ENCODE assay signal across 9 mouse cellular contexts in genomic region chr7:19209494-19209893, GRCm38 (mm10). TPM values are rescaled to one million over a fixed set of nuclear protein-coding genes. Genes with fewer than 3 reads are reported as not detected.
DNase-seq lines count a peak whose midpoint lies in the region.
"Had no signal": no experiment of that assay in that cellular context is flagged by ENCODE, and none has a peak within 500 bp of the region (broad histone marks: within the 10 kb centered on the region; RNA-seq: fewer than 3 reads in every experiment).

No protein-coding gene starts in this region.

- peak; percentile 40 for DNase-seq in adrenal gland, postnatal 10 days
- DNase-seq in adrenal gland, adult 18-20 months (ENCODE audit: low spot score in 2 of 2) = no peak
- DNase-seq in 416B (ENCODE audit: low read depth) (peak; percentile 45), ES-CJ7 (ENCODE audit: low read depth, low spot score) (peak; percentile 80)
- peak; percentile 43 to 55 for DNase-seq in adrenal gland, postnatal 36 days
- DNase-seq in testis, postnatal 10 days (ENCODE audit: low spot score) = no peak
- DNase-seq: cerebellum, adult 11-12 months; gastrocnemius, adult 2 months; gastrocnemius, postnatal 14 days had no signal

RNA-seq across cellular contexts. Expression of gene Gpr4, which starts 2.8 kb away (rescaled TPM):
- total RNA-seq in adrenal gland, postnatal 10 days (2021) = 1 to 10 TPM; 7.4 to 9.2 TPM
- 10 to 100 TPM in 1 of 2 experiments, 1 to 10 TPM in 1; 7.7 to 17.3 TPM for total RNA-seq in adrenal gland, adult 18-20 months (2021)
- 10 to 100 TPM in 1 of 2 experiments, 1 to 10 TPM in 1; 5.9 to 12.9 TPM for total RNA-seq in adrenal gland, postnatal 36 days (2021)

RNA-seq across cellular contexts. Expression of gene Opa3, which starts 18.6 kb away (rescaled TPM):
- total RNA-seq in adrenal gland, postnatal 10 days (2021) = 10 to 100 TPM; 26.5 to 26.6 TPM
- 10 to 100 TPM; 40.8 to 56.7 TPM for total RNA-seq in adrenal gland, adult 18-20 months (2021)
- 10 to 100 TPM; 31.7 to 37.4 TPM for total RNA-seq in adrenal gland, postnatal 36 days (2021)

RNA-seq across cellular contexts. Expression of gene Eml2, which starts 33.3 kb away (rescaled TPM):
- 10 to 100 TPM; 37.7 to 41.0 TPM for total RNA-seq in adrenal gland, postnatal 10 days (2021)
- total RNA-seq in adrenal gland, adult 18-20 months (2021) = 10 to 100 TPM; 33.9 to 43.9 TPM
- 10 to 100 TPM; 45.2 to 65.2 TPM for total RNA-seq in adrenal gland, postnatal 36 days (2021)

RNA-seq across cellular contexts. Expression of gene Gipr, which starts 43.6 kb away (rescaled TPM):
- total RNA-seq in adrenal gland, postnatal 10 days (2021) = under 1 TPM; 0.75 to 0.94 TPM
- under 1 TPM; 0.60 to 0.70 TPM for total RNA-seq in adrenal gland, adult 18-20 months (2021)
- total RNA-seq in adrenal gland, postnatal 36 days (2021) = under 1 TPM; 0.40 to 0.56 TPM
- total RNA-seq: gastrocnemius, adult 2 months had no signal

RNA-seq across cellular contexts. Expression of gene Snrpd2, which starts 60.0 kb away (rescaled TPM):
- 10 to 100 TPM; 90.1 to 91.2 TPM for total RNA-seq in adrenal gland, postnatal 10 days (2021)
- total RNA-seq in adrenal gland, adult 18-20 months (2021) = 10 to 100 TPM; 81.7 to 89.5 TPM
- 100 to 1,000 TPM in 1 of 2 experiments, 10 to 100 TPM in 1; 96.5 to 105 TPM for total RNA-seq in adrenal gland, postnatal 36 days (2021)

Comparison
In these comparisons a context has a peak if more than half of its experiments do, and no peak if none do; other contexts are left out.
1. DNase-seq: peak in adrenal gland, postnatal 10 days (single experiment), 416B (single experiment), ES-CJ7 (single experiment) and adrenal gland, postnatal 36 days (2 of 2); none in adrenal gland, adult 18-20 months (0 of 2) and testis, postnatal 10 days (single experiment).